12 mouse cellular contexts compared by ENCODE assay signal in the genomic region with DNA sequence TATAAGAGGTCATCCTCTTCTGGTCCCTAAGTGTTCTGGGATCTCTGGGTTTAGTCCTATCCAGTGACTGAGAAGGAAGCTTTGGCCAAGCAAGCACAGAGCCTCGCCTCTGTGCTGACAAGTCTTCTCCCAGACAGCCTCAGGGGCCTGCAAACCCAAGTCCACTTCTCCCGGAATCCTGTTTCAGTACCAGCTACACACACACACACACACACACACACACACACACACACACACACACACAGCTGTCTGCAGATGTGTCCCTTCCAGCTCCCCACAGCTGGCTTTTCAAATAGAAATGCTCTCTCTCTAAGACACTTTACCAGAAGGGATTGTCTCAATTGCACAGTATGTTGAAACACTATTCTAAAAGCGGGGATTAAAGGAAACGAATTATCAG.
A peak's percentile ranks its signal among the peaks of the same experiment; 100 is the strongest.
DNase-seq lines count a peak whose midpoint lies in the region; ATAC-seq and TF ChIP-seq lines count a peak whose summit lies in the region.
"Had no signal": no experiment of that assay in that cellular context is flagged by ENCODE, and none has a peak within 500 bp of the region (broad histone marks: within the 10 kb centered on the region; RNA-seq: fewer than 3 reads in every experiment).

No protein-coding gene starts in this region.

- ATAC-seq in stomach, embryonic 16.5 days (ENCODE audit: insufficient read depth, low FRiP score), result peak; percentile 40; the same call in 1 of the 2 replicates

- no peaks in the 10 kb centered on the region for H3K9me3 ChIP-seq in stomach, embryonic 16.5 days (replicated peaks; ENCODE audit: control insufficient read depth, low read length)
- H3K9me3 ChIP-seq: heart, embryonic 15.5 days; neural tube, embryonic 15.5 days had no signal

- H3K36me3 ChIP-seq in stomach, embryonic 16.5 days (ENCODE audit: control insufficient read depth, insufficient read depth, low read length), result no peaks in the 10 kb centered on the region
- H3K36me3 ChIP-seq: heart, embryonic 15.5 days; neural tube, embryonic 15.5 days had no signal

- intact Hi-C loops in heart, postnatal 14 days (cut with DNase I), result no loop called here
- intact Hi-C loops in left cerebral cortex, postnatal 14 days (cut with DNase I), result no loop called here

- 44% methylated on average over 4 of the region's 4 CpGs for WGBS in stomach, embryonic 16.5 days

- TF ChIP-seq POLR2A in embryonic fibroblast, embryonic 13.5 days (IDR thresholded peaks at IDR 0.05; ENCODE audit: low read depth, low read length), result no peak

- H3K4me3 ChIP-seq in embryonic fibroblast, embryonic 13.5 days (ENCODE audit: insufficient read depth, low read length), result no peak overlapping the region
- H3K4me3 ChIP-seq in stomach, embryonic 16.5 days (replicated peaks; ENCODE audit: low read length), result no peak overlapping the region
- H3K4me3 ChIP-seq: heart, embryonic 15.5 days; neural tube, embryonic 15.5 days had no signal

- no peak for TF ChIP-seq CTCF in embryonic fibroblast, embryonic 13.5 days (IDR thresholded peaks at IDR 0.05; ENCODE audit: borderline replicate concordance, insufficient read depth, low read length)

- no peak overlapping the region for H3K9ac ChIP-seq in stomach, embryonic 16.5 days (ENCODE audit: low read length)
- H3K9ac ChIP-seq: heart, embryonic 15.5 days; neural tube, embryonic 15.5 days had no signal

- DNase-seq in kidney, postnatal 4 days, result peak; percentile 8 to 10
- DNase-seq in kidney, adult 9 months, result no peak
- peak; percentile 36 to 42 for DNase-seq in heart, postnatal 14 days
- no peak for DNase-seq in left cerebral cortex, postnatal 14 days (ENCODE audit: low spot score in 2 of 2)
- no peak for DNase-seq in right cerebral cortex, postnatal 14 days
- DNase-seq: cerebellum, adult 11-12 months; layer of hippocampus, adult 9-11 months; right cerebral cortex, adult 18-20 months had no signal

- no peaks in the 10 kb centered on the region for H3K27me3 ChIP-seq in stomach, embryonic 16.5 days (ENCODE audit: control insufficient read depth, insufficient read depth, low read length)
- H3K27me3 ChIP-seq: heart, embryonic 15.5 days; neural tube, embryonic 15.5 days had no signal

- peak overlapping the region; percentile 61; the same call in 1 of the 2 replicates for H3K27ac ChIP-seq in embryonic fibroblast, embryonic 13.5 days (ENCODE audit: insufficient read depth, low read length)
- H3K27ac ChIP-seq in stomach, embryonic 16.5 days (ENCODE audit: low read length), result no peak overlapping the region
- H3K27ac ChIP-seq: heart, embryonic 15.5 days; neural tube, embryonic 15.5 days had no signal

- H3K4me2 ChIP-seq in stomach, embryonic 16.5 days (ENCODE audit: low read depth, low read length), result no peak overlapping the region
- H3K4me2 ChIP-seq: heart, embryonic 15.5 days; neural tube, embryonic 15.5 days had no signal

- no peaks in the 10 kb centered on the region for H3K4me1 ChIP-seq in embryonic fibroblast, embryonic 13.5 days (ENCODE audit: control insufficient read depth, insufficient read depth, low read length)
- H3K4me1 ChIP-seq in stomach, embryonic 16.5 days (ENCODE audit: control insufficient read depth, insufficient read depth, low read length), result no peaks in the 10 kb centered on the region
- H3K4me1 ChIP-seq: neural tube, embryonic 15.5 days had no signal

Comparison
In these comparisons a context has a peak if more than half of its experiments do, and no peak if none do; other contexts are left out.
1. DNase-seq: peak in kidney, postnatal 4 days (2 of 2) and heart, postnatal 14 days (2 of 2); none in kidney, adult 9 months (single experiment), left cerebral cortex, postnatal 14 days (0 of 2) and right cerebral cortex, postnatal 14 days (single experiment).